In the genomic region with DNA sequence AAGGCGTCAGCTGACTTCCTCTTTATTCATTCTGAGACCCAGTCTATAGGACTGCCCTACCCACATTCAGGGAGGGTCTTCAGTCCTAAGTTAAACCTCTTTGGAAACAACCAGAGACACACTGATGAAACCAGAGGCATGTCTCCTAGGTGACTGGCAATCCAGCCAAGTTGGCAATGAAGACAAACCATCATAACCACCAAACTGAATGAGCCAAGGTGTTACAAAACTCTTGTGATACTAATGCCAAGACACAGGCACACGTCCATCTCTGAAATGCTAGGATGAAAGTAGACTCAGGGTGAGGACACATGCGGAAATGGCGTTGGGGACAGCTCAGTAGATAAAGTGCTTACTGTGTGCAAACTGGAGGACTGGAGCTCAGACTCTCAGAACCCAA, we compare ENCODE assay signal across 31 mouse cellular contexts.
DNase-seq lines count a peak whose midpoint lies in the region; ATAC-seq and TF ChIP-seq lines count a peak whose summit lies in the region.
"Had no signal": no experiment of that assay in that cellular context is flagged by ENCODE, and none has a peak within 500 bp of the region (broad histone marks: within the 10 kb centered on the region; RNA-seq: fewer than 3 reads in every experiment).

No protein-coding gene starts in this region.

- no peaks in the 10 kb centered on the region for H3K79me2 ChIP-seq in liver, adult 2 months (ENCODE audit: control insufficient read depth, insufficient read depth, low read length)

- TF ChIP-seq CTCF in gastrocnemius, adult 2 months (IDR thresholded peaks at IDR 0.05): no peak
- TF ChIP-seq CTCF in liver, adult 2 months (IDR thresholded peaks at IDR 0.05; ENCODE audit: low read depth, low read length): no peak

- no peak for TF ChIP-seq POLR2A in liver, adult 2 months (IDR thresholded peaks at IDR 0.05; ENCODE audit: extremely low read depth, insufficient read depth, low read length)

- H3K27me3 ChIP-seq in liver, adult 2 months (ENCODE audit: control insufficient read depth, insufficient read depth, low read length): no peaks in the 10 kb centered on the region
- no peaks in the 10 kb centered on the region for H3K27me3 ChIP-seq in liver, embryonic 11.5 days (replicated peaks; ENCODE audit: control insufficient read depth, insufficient read depth, low read length)
- H3K27me3 ChIP-seq: embryonic facial prominence, embryonic 15.5 days; hindbrain, embryonic 13.5 days; midbrain, embryonic 15.5 days; neural tube, embryonic 12.5 days had no signal

- no peak overlapping the region for H3K27ac ChIP-seq in gastrocnemius, adult 2 months
- H3K27ac ChIP-seq in liver, adult 2 months (replicated peaks; ENCODE audit: insufficient read depth, low read depth, low read length): no peak overlapping the region
- no peak overlapping the region for H3K27ac ChIP-seq in liver, embryonic 11.5 days (ENCODE audit: low read depth, low read length)
- H3K27ac ChIP-seq: embryonic facial prominence, embryonic 10.5 days; embryonic facial prominence, embryonic 15.5 days; heart, embryonic 10.5 days; hindbrain, embryonic 13.5 days; kidney, postnatal 0 days; liver, embryonic 14.5 days; midbrain, embryonic 15.5 days; neural tube, embryonic 12.5 days; stomach, postnatal 0 days had no signal

- H3K4me1 ChIP-seq in liver, adult 2 months (ENCODE audit: control insufficient read depth, insufficient read depth, low read length): no peaks in the 10 kb centered on the region
- H3K4me1 ChIP-seq in liver, embryonic 11.5 days (replicated peaks; ENCODE audit: control insufficient read depth, insufficient read depth, low read length): no peaks in the 10 kb centered on the region
- H3K4me1 ChIP-seq: embryonic facial prominence, embryonic 10.5 days; embryonic facial prominence, embryonic 15.5 days; heart, embryonic 10.5 days; hindbrain, embryonic 13.5 days; midbrain, embryonic 15.5 days had no signal

- H3K4me3 ChIP-seq in gastrocnemius, adult 2 months: no peak overlapping the region
- H3K4me3 ChIP-seq in liver, adult 2 months (ENCODE audit: insufficient read depth, low read depth, low read length): no peak overlapping the region
- H3K4me3 ChIP-seq in liver, embryonic 11.5 days (ENCODE audit: low read depth, low read length): no peak overlapping the region
- H3K4me3 ChIP-seq: embryonic facial prominence, embryonic 10.5 days; embryonic facial prominence, embryonic 15.5 days; heart, embryonic 10.5 days; hindbrain, embryonic 13.5 days; midbrain, embryonic 15.5 days; neural tube, embryonic 12.5 days had no signal

- H3K36me3 ChIP-seq in liver, adult 2 months (ENCODE audit: control insufficient read depth, insufficient read depth, low read length): no peaks in the 10 kb centered on the region
- H3K36me3 ChIP-seq in liver, embryonic 11.5 days (ENCODE audit: control insufficient read depth, insufficient read depth, low read length): no peaks in the 10 kb centered on the region
- H3K36me3 ChIP-seq: embryonic facial prominence, embryonic 10.5 days; embryonic facial prominence, embryonic 15.5 days; heart, embryonic 10.5 days; hindbrain, embryonic 13.5 days; midbrain, embryonic 15.5 days; neural tube, embryonic 12.5 days had no signal

- WGBS in liver, adult 2 months: 75% methylated on average over 4 of the region's 4 CpGs
- WGBS in liver, embryonic 11.5 days: 77% methylated on average over 4 of the region's 4 CpGs

- no peak overlapping the region for H3K9ac ChIP-seq in liver, adult 2 months (ENCODE audit: low read depth, low read length)
- no peak overlapping the region for H3K9ac ChIP-seq in liver, embryonic 11.5 days (ENCODE audit: low read depth, low read length)
- H3K9ac ChIP-seq: embryonic facial prominence, embryonic 15.5 days; hindbrain, embryonic 13.5 days; liver, embryonic 14.5 days; midbrain, embryonic 15.5 days; neural tube, embryonic 12.5 days had no signal

- H3K4me2 ChIP-seq in liver, embryonic 11.5 days: no peak overlapping the region
- H3K4me2 ChIP-seq: embryonic facial prominence, embryonic 15.5 days; hindbrain, embryonic 13.5 days; midbrain, embryonic 15.5 days; neural tube, embryonic 12.5 days had no signal

- ATAC-seq in liver, embryonic 11.5 days (replicated peaks; ENCODE audit: low FRiP score): no peak
- ATAC-seq: activated CD4-positive, CD25-positive, alpha-beta regulatory T cell, adult 4 months; forebrain, embryonic 14.5 days; intestine, embryonic 16.5 days; midbrain, embryonic 15.5 days had no signal

- peak; percentile 48 for DNase-seq in gastrocnemius, adult 2 months
- DNase-seq in gastrocnemius, postnatal 4 days (ENCODE audit: low spot score in 2 of 2): no peak
- DNase-seq in liver, adult 2 months (ENCODE audit: extremely low read depth, low read depth, low spot score): peak; percentile 16
- no peak for DNase-seq in liver, embryonic 11.5 days (ENCODE audit: low spot score)
- DNase-seq in fibroblast of lung, adult 2 months (ENCODE audit: low read depth): peak; percentile 12
- no peak for DNase-seq in left cerebral cortex, adult 18-20 months (ENCODE audit: low spot score in 2 of 2)
- no peak for DNase-seq in lung, postnatal 36 days
- DNase-seq: adrenal gland, postnatal 36 days; B cell, adult 2 months; cerebellum, adult 8-10 months; cerebellum, postnatal 25 days; heart, postnatal 4 days; kidney, adult 8-10 months; left cerebral cortex, postnatal 4 days; lung, adult 2 months; lung, postnatal 10 days; right cerebral cortex, adult 18-20 months; thymus, adult 18-20 months; thymus, postnatal 25 days had no signal

- no peaks in the 10 kb centered on the region for H3K9me3 ChIP-seq in liver, embryonic 11.5 days (ENCODE audit: control insufficient read depth, low read length)
- H3K9me3 ChIP-seq: embryonic facial prominence, embryonic 15.5 days; hindbrain, embryonic 13.5 days; midbrain, embryonic 15.5 days; neural tube, embryonic 12.5 days had no signal

- intact Hi-C loops in gastrocnemius, adult 2 months (cut with DNase I): no loop called here

Comparison
In these comparisons a context has a peak if more than half of its experiments do, and no peak if none do; other contexts are left out.
1. DNase-seq: peak in gastrocnemius, adult 2 months (single experiment), liver, adult 2 months (single experiment) and fibroblast of lung, adult 2 months (single experiment); none in gastrocnemius, postnatal 4 days (0 of 2), liver, embryonic 11.5 days (single experiment), left cerebral cortex, adult 18-20 months (0 of 2) and lung, postnatal 36 days (single experiment).